Mouse (Mus musculus) gastrocnemius, adult 8-10 months (tissue): ENCODE measurements around the gene Sdhd. TPM values are rescaled to one million over a fixed set of nuclear protein-coding genes. Genes with fewer than 3 reads are reported as not detected.

Experiments used
- total RNA-seq, 4 experiments: library from RNA; stranded (reverse); gene quantifications; 2 replicates each; pipeline ENCODE4 v1.2.4; 2022

The Sdhd gene
- total RNA-seq, 4 experiments from 2014 or later: 290 to 337 (median 311) TPM

Other genes with a start within 250 kb of the Sdhd start
- gene Plet1, start 109.3 kb downstream of the Sdhd start, total RNA-seq: under 1 TPM in 2 of 4 experiments, not detected in 2; 0.19 to 0.27 TPM
- 10 to 100 TPM; 10.1 to 13.7 (median 11.7) TPM for gene Pts, start 75.1 kb downstream of the Sdhd start, total RNA-seq
- gene Il18, start 49.0 kb downstream of the Sdhd start, total RNA-seq: 1 to 10 TPM in 3 of 4 experiments, under 1 TPM in 1; 0.63 to 2.0 (median 1.6) TPM
- under 1 TPM; 0.13 to 0.47 (median 0.44) TPM for gene Bco2, start 48.6 kb downstream of the Sdhd start, total RNA-seq
- gene Tex12, start 42.5 kb downstream of the Sdhd start, total RNA-seq: not detected
- gene Timm8b, start 98 bp upstream of the Sdhd start, total RNA-seq: 100 to 1,000 TPM; 197 to 232 (median 214) TPM
- gene Pih1d2, start 13.5 kb upstream of the Sdhd start, total RNA-seq: under 1 TPM in 2 of 4 experiments, not detected in 2; 0.27 to 0.80 TPM
- gene Nkapd1, start 13.7 kb upstream of the Sdhd start, total RNA-seq: 10 to 100 TPM; 10.2 to 12.4 (median 11.1) TPM
- 100 to 1,000 TPM; 159 to 224 (median 179) TPM for gene Dlat, start 56.0 kb upstream of the Sdhd start, total RNA-seq
- gene Dixdc1, start 135.7 kb upstream of the Sdhd start, total RNA-seq: 1 to 10 TPM; 2.0 to 2.5 (median 2.1) TPM
- 1 to 10 TPM; 2.9 to 5.9 (median 4.8) TPM for gene 2310030G06Rik, start 142.7 kb upstream of the Sdhd start, total RNA-seq
- 1,000 to 10,000 TPM; 1,194 to 1,381 (median 1,261) TPM for gene Cryab, start 147.5 kb upstream of the Sdhd start, total RNA-seq
- gene Hspb2, start 148.5 kb upstream of the Sdhd start, total RNA-seq: 100 to 1,000 TPM; 118 to 146 (median 133) TPM
- gene Fdxacb1, start 164.4 kb upstream of the Sdhd start, total RNA-seq: 1 to 10 TPM; 2.7 to 6.1 (median 3.4) TPM
- 10 to 100 TPM in 1 of 4 experiments, 1 to 10 TPM in 3; 8.0 to 11.0 (median 9.3) TPM for gene Alg9, start 171.2 kb upstream of the Sdhd start, total RNA-seq
- 10 to 100 TPM; 12.1 to 15.4 (median 13.8) TPM for gene 1110032A03Rik, start 171.7 kb upstream of the Sdhd start, total RNA-seq
- gene Ppp2r1b, start 241.5 kb upstream of the Sdhd start, total RNA-seq: 1 to 10 TPM; 6.5 to 7.4 (median 7.0) TPM